ENCODE assay signal across 16 mouse cellular contexts in the genomic region with DNA sequence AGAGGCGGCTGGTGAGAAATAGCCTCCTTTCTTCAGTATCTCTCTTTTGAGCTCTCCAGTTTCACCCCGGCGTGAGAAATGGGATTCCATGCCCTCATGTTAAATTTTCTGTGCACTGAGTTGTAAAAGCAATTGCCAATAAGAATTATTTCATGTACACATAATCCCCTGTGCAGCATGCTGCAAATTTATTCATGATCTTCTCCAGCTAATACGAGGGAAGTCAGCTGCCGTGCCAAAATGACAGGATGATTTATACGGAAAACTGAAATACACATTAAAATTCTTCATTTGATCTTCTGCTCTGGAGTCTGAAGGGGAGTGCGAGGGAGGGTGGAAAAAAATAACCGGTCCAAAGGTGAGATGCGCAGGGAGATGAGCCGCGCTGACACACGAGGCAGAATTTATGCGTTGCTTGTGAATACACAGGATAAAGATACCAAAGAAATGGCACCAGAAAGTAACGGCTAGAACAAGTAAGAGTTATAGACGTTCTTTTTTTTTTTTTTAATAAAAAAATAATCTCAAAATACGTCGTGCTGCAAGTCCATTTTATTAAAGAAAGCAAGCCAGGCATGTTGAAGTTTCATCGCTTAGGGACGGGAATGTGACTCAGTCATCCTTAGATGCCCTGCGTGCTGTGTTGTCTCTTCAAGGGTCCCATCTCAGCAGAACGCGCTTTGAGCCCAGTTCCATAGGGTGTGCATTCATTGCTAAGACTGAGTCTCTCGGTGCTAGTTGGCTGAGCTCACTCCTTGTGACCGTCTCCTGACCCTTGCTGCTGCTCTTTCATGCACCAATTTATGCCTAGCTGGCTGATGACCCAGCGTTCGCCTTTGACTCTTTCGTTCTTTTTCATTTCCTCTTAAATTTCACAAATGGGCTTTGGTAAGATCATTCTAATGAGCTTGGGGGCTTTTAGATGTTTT.
DNase-seq lines count a peak whose midpoint lies in the region; ATAC-seq and TF ChIP-seq lines count a peak whose summit lies in the region.
"Had no signal": no experiment of that assay in that cellular context is flagged by ENCODE, and none has a peak within 500 bp of the region (broad histone marks: within the 10 kb centered on the region; RNA-seq: fewer than 3 reads in every experiment).

No protein-coding gene starts in this region.

- no peak overlapping the region for H3K4me3 ChIP-seq in kidney, adult 2 months (ENCODE audit: insufficient read depth, low read depth, low read length)
- H3K4me3 ChIP-seq in forebrain, embryonic 16.5 days (replicated peaks; ENCODE audit: low read length) = no peak overlapping the region
- no peak overlapping the region for H3K4me3 ChIP-seq in hindbrain, embryonic 16.5 days (ENCODE audit: low read length)
- H3K4me3 ChIP-seq in midbrain, embryonic 15.5 days = 0 out of 2 replicates have a peak overlapping the region, but pooled peaks have one; percentile 9
- H3K4me3 ChIP-seq: liver, embryonic 12.5 days had no signal

- no peak overlapping the region for H3K9ac ChIP-seq in forebrain, embryonic 16.5 days (replicated peaks; ENCODE audit: low read depth, low read length)
- H3K9ac ChIP-seq in hindbrain, embryonic 16.5 days (ENCODE audit: low read depth, low read length) = no peak overlapping the region
- no peak overlapping the region for H3K9ac ChIP-seq in midbrain, embryonic 15.5 days
- H3K9ac ChIP-seq: liver, embryonic 12.5 days had no signal

- no peak for TF ChIP-seq POLR2A in kidney, adult 2 months (IDR thresholded peaks at IDR 0.05; ENCODE audit: low read depth, low read length)

- H3K27me3 ChIP-seq in kidney, adult 2 months (replicated peaks; ENCODE audit: control insufficient read depth, insufficient read depth, low read length) = no peaks in the 10 kb centered on the region
- no peaks in the 10 kb centered on the region; the same call in 1 of the 2 replicates for H3K27me3 ChIP-seq in forebrain, embryonic 16.5 days (replicated peaks; ENCODE audit: control insufficient read depth, insufficient read depth, low read length)
- no peaks in the 10 kb centered on the region for H3K27me3 ChIP-seq in hindbrain, embryonic 16.5 days (replicated peaks; ENCODE audit: control insufficient read depth, insufficient read depth, low read length)
- no peaks in the 10 kb centered on the region for H3K27me3 ChIP-seq in midbrain, embryonic 15.5 days (replicated peaks)
- H3K27me3 ChIP-seq: liver, embryonic 12.5 days had no signal

- H3K27ac ChIP-seq in kidney, adult 2 months (ENCODE audit: insufficient read depth, low read depth, low read length) = no peak overlapping the region
- H3K27ac ChIP-seq in forebrain, embryonic 16.5 days (ENCODE audit: low read length) = no peak overlapping the region
- H3K27ac ChIP-seq in hindbrain, embryonic 16.5 days (ENCODE audit: low read depth, low read length) = no peak overlapping the region
- H3K27ac ChIP-seq in midbrain, embryonic 15.5 days = peak overlapping the region; percentile 53; the same call in 1 of the 2 replicates
- H3K27ac ChIP-seq: liver, embryonic 12.5 days had no signal

- H3K9me3 ChIP-seq in forebrain, embryonic 16.5 days (ENCODE audit: control insufficient read depth, low read length) = no peaks in the 10 kb centered on the region
- H3K9me3 ChIP-seq in hindbrain, embryonic 16.5 days (ENCODE audit: control insufficient read depth, low read length) = no peaks in the 10 kb centered on the region
- no peaks in the 10 kb centered on the region for H3K9me3 ChIP-seq in midbrain, embryonic 15.5 days
- H3K9me3 ChIP-seq: G1E; liver, embryonic 12.5 days had no signal

- 45% methylated on average over 27 of the region's 27 CpGs for WGBS in kidney, adult 2 months
- WGBS in forebrain, embryonic 16.5 days = 72% methylated on average over 27 of the region's 27 CpGs
- WGBS in hindbrain, embryonic 16.5 days = 58% methylated on average over 27 of the region's 27 CpGs
- WGBS in midbrain, embryonic 15.5 days = 57% methylated on average over 27 of the region's 27 CpGs

- H3K36me3 ChIP-seq in kidney, adult 2 months (ENCODE audit: control insufficient read depth, insufficient read depth, low read length) = no peaks in the 10 kb centered on the region
- no peaks in the 10 kb centered on the region for H3K36me3 ChIP-seq in forebrain, embryonic 16.5 days (ENCODE audit: control insufficient read depth, insufficient read depth)
- H3K36me3 ChIP-seq in hindbrain, embryonic 16.5 days (ENCODE audit: control insufficient read depth, insufficient read depth, low read length) = no peaks in the 10 kb centered on the region
- H3K36me3 ChIP-seq in midbrain, embryonic 15.5 days (replicated peaks) = no peaks in the 10 kb centered on the region
- H3K36me3 ChIP-seq: G1E; liver, embryonic 12.5 days had no signal

- peak; percentile 33 for DNase-seq in kidney, adult 2 months
- DNase-seq in kidney, adult 9 months = no peak
- DNase-seq in left cerebral cortex, adult 11 months (ENCODE audit: low spot score) = no peak
- no peak for DNase-seq in cerebellum, adult 11 months
- DNase-seq in natural killer cell, adult 2 months (ENCODE audit: low spot score in 2 of 2) = no peak
- DNase-seq: adrenal gland, postnatal 25 days; heart, adult 11 months; heart, postnatal 10 days; left cerebral cortex, postnatal 4 days had no signal

- H3K4me1 ChIP-seq in kidney, adult 2 months (ENCODE audit: control insufficient read depth, insufficient read depth, low read length) = no peaks in the 10 kb centered on the region
- H3K4me1 ChIP-seq in forebrain, embryonic 16.5 days (replicated peaks; ENCODE audit: control insufficient read depth, insufficient read depth, low read length) = 0 out of 2 replicates have a peak, but pooled peaks cover 4% of the 10 kb centered on the region
- H3K4me1 ChIP-seq in hindbrain, embryonic 16.5 days (ENCODE audit: control insufficient read depth, insufficient read depth, low read depth, low read length) = peaks cover 2% of the 10 kb centered on the region
- H3K4me1 ChIP-seq in midbrain, embryonic 15.5 days = peaks cover 12% of the 10 kb centered on the region
- H3K4me1 ChIP-seq: liver, embryonic 12.5 days had no signal

- no peak for TF ChIP-seq CTCF in kidney, adult 2 months (conservative IDR thresholded peaks at IDR 0.05; ENCODE audit: insufficient read depth, insufficient read length, low read depth, low read length)

- peak overlapping the region; percentile 28; the same call in 1 of the 2 replicates for H3K4me2 ChIP-seq in forebrain, embryonic 16.5 days (ENCODE audit: low read length)
- H3K4me2 ChIP-seq in hindbrain, embryonic 16.5 days (ENCODE audit: low read length) = peak overlapping the region; percentile 47
- H3K4me2 ChIP-seq in midbrain, embryonic 15.5 days = peak overlapping the region; percentile 43
- H3K4me2 ChIP-seq: liver, embryonic 12.5 days had no signal

- ATAC-seq in forebrain, embryonic 16.5 days = peak; percentile 26; the same call in 1 of the 2 replicates
- peak; percentile 69 for ATAC-seq in hindbrain, embryonic 16.5 days
- peak; percentile 76; the same call in 1 of the 2 replicates for ATAC-seq in midbrain, embryonic 15.5 days (replicated peaks)
- ATAC-seq: intestine, embryonic 16.5 days; liver, embryonic 12.5 days; lung, postnatal 0 days had no signal

Comparison
In these comparisons a context has a peak if more than half of its experiments do, and no peak if none do; other contexts are left out.
1. ATAC-seq: peak in every context shown above with its lines; median percentile 76 in midbrain, embryonic 15.5 days; 69 in hindbrain, embryonic 16.5 days; 26 in forebrain, embryonic 16.5 days.